Mouse (Mus musculus) hindbrain, embryonic 11.5 days (tissue): ENCODE data around the gene Ryr2. TPM values are rescaled to one million over a fixed set of nuclear protein-coding genes. Genes with fewer than 3 reads are reported as not detected.

Source experiments
- ATAC-seq: fragments of 200-750 bp; cut with Nextera tagmentation; 2 replicates; pipeline ENCODE4 v1.8.0; 2017; ENCODE audit warnings: mild to moderate bottlenecking, moderate TSS enrichment, moderate library complexity; ENCODE audit not compliant: low FRiP score
- DNase-seq: peaks from one replicate; pipeline ENCODE4 v3.0.0-alpha.2; 2015; ENCODE audit warnings: low spot score
- H3K27ac ChIP-seq: fragments of 300-500 bp; sonication (generic); 2 replicates; pipeline ENCODE4 v1.5.1; 2014; ENCODE audit warnings: mild to moderate bottlenecking, low read depth, low read length
- H3K27me3 ChIP-seq: fragments of 300-500 bp; sonication (generic); 2 replicates; pipeline ENCODE4 v1.6.1; 2014; ENCODE audit warnings: mild to moderate bottlenecking, low read length, moderate library complexity, mixed read lengths; ENCODE audit not compliant: control insufficient read depth, insufficient read depth
- H3K36me3 ChIP-seq: fragments of 300-500 bp; sonication (generic); 2 replicates; pipeline ENCODE4 v1.6.1; 2014; ENCODE audit warnings: mild to moderate bottlenecking, low read length, moderate library complexity, mixed read lengths; ENCODE audit not compliant: control insufficient read depth, insufficient read depth
- H3K4me1 ChIP-seq: fragments of 300-500 bp; sonication (generic); replicated peaks from 2 replicates; pipeline ENCODE4 v1.6.1; 2014; ENCODE audit warnings: low read length, mixed read lengths; ENCODE audit not compliant: control insufficient read depth, insufficient read depth
- H3K4me2 ChIP-seq: fragments of 300-500 bp; sonication (generic); replicated peaks from 2 replicates; pipeline ENCODE4 v1.6.1; 2014; ENCODE audit warnings: mild to moderate bottlenecking, low read depth, low read length
- H3K4me3 ChIP-seq: fragments of 300-500 bp; sonication (generic); 2 replicates; pipeline ENCODE4 v1.5.1; 2014; ENCODE audit warnings: low read depth, low read length
- H3K9ac ChIP-seq: fragments of 300-500 bp; sonication (generic); 2 replicates; pipeline ENCODE4 v1.6.1; 2014; ENCODE audit warnings: low read depth, low read length
- H3K9me3 ChIP-seq: fragments of 300-500 bp; sonication (generic); 2 replicates; pipeline ENCODE4 v1.6.1; 2016; ENCODE audit warnings: low read length; ENCODE audit not compliant: control insufficient read depth
- WGBS: fragments of 180-500 bp; shearing (Covaris S2); extraction: QIAGEN DNeasy Blood & Tissue Kit; methylation state at CpG from one replicate; pipeline ENCODE4 v1.1.7; 2014; 5-methylcytosine and 5-hydroxymethylcytosine counted together
- polyA plus RNA-seq: library from polyadenylated mRNA; unstranded; fragments of >200 nt; fragmentation: Nextera tagmentation; extraction: Ambion mirVana; gene quantifications from 2 replicates; pipeline ENCODE4 v1.2.1, GENCODE M21; 2014

Gene Ryr2
- polyA plus RNA-seq, 1 experiment from 2014 or later: 1.5 TPM

GRCm38 (mm10) chr13:11933334-11933733, 173.4 kb downstream of the Ryr2 start:
- Histone ChIP-seq H3K4me2 (no peak overlapping the region), H3K9me3 (no peaks in the 10 kb centered on the region), H3K27ac (no peak overlapping the region), H3K4me1 (no peaks in the 10 kb centered on the region), H3K36me3 (no peaks in the 10 kb centered on the region), H3K4me3 (no peak overlapping the region), H3K9ac (no peak overlapping the region), H3K27me3 (no peaks in the 10 kb centered on the region)
- ATAC-seq: no peak
- no peak for DNase-seq

- WGBS: 89% methylated on average over 3 of the region's 3 CpGs
- DNase-seq (no peak), ATAC-seq (no peak)
- Histone ChIP-seq H3K4me1 (no peaks in the 10 kb centered on the region), H3K36me3 (no peaks in the 10 kb centered on the region), H3K4me3 (no peak overlapping the region), H3K9me3 (no peaks in the 10 kb centered on the region), H3K27me3 (no peaks in the 10 kb centered on the region), H3K4me2 (no peak overlapping the region), H3K27ac (no peak overlapping the region), H3K9ac (no peak overlapping the region)
Measured at GRCm38 (mm10) chr13:11928709-11929108, 178.0 kb downstream of the Ryr2 start.

GRCm38 (mm10) chr13:11927727-11928126, 179.0 kb downstream of the Ryr2 start:
- Histone ChIP-seq H3K4me3 (no peak overlapping the region), H3K9me3 (no peaks in the 10 kb centered on the region), H3K27ac (no peak overlapping the region), H3K4me2 (no peak overlapping the region), H3K27me3 (no peaks in the 10 kb centered on the region), H3K36me3 (no peaks in the 10 kb centered on the region), H3K9ac (no peak overlapping the region), H3K4me1 (no peaks in the 10 kb centered on the region)
- DNase-seq (no peak), ATAC-seq (no peak)
- 87% methylated on average over 4 of the region's 4 CpGs for WGBS

- no peak overlapping the region for H3K27ac ChIP-seq
- 85% methylated on average over 11 of the region's 11 CpGs for WGBS
- no peaks in the 10 kb centered on the region for H3K27me3 ChIP-seq
- no peaks in the 10 kb centered on the region for H3K4me1 ChIP-seq
- H3K36me3 ChIP-seq: no peaks in the 10 kb centered on the region
- ATAC-seq (no peak), DNase-seq (no peak)
- H3K9me3 ChIP-seq: no peaks in the 10 kb centered on the region
- H3K9ac ChIP-seq: no peak overlapping the region
- H3K4me3 ChIP-seq: no peak overlapping the region
- no peak overlapping the region for H3K4me2 ChIP-seq
Measured at GRCm38 (mm10) chr13:11926720-11927500, 179.8 kb downstream of the Ryr2 start.

- no peak overlapping the region for H3K4me3 ChIP-seq
- H3K4me2 ChIP-seq: no peak overlapping the region
- ATAC-seq: no peak
- DNase-seq: no peak
- H3K36me3 ChIP-seq: no peaks in the 10 kb centered on the region
- no peak overlapping the region for H3K9ac ChIP-seq
- H3K27me3 ChIP-seq: no peaks in the 10 kb centered on the region
- 92% methylated on average over 2 of the region's 2 CpGs for WGBS
- no peaks in the 10 kb centered on the region for H3K4me1 ChIP-seq
- H3K9me3 ChIP-seq: no peaks in the 10 kb centered on the region
- no peak overlapping the region for H3K27ac ChIP-seq
Measured at GRCm38 (mm10) chr13:11926215-11926614, 180.5 kb downstream of the Ryr2 start.

- no peak overlapping the region for H3K27ac ChIP-seq
- DNase-seq (no peak), ATAC-seq (no peak)
- no peak overlapping the region for H3K4me2 ChIP-seq
- H3K4me3 ChIP-seq: no peak overlapping the region
- H3K27me3 ChIP-seq: no peaks in the 10 kb centered on the region
- no peaks in the 10 kb centered on the region for H3K9me3 ChIP-seq
- H3K4me1 ChIP-seq: no peaks in the 10 kb centered on the region
- no peak overlapping the region for H3K9ac ChIP-seq
- no peaks in the 10 kb centered on the region for H3K36me3 ChIP-seq
- 81% methylated on average over 3 of the region's 3 CpGs for WGBS
Measured at GRCm38 (mm10) chr13:11924732-11925131, 182.0 kb downstream of the Ryr2 start.

- Histone ChIP-seq H3K36me3 (no peaks in the 10 kb centered on the region), H3K27ac (no peak overlapping the region), H3K4me2 (no peak overlapping the region), H3K9ac (no peak overlapping the region), H3K4me3 (no peak overlapping the region), H3K27me3 (no peaks in the 10 kb centered on the region), H3K4me1 (no peaks in the 10 kb centered on the region), H3K9me3 (no peaks in the 10 kb centered on the region)
- WGBS: 63% methylated on average over 1 of the region's 1 CpGs
- ATAC-seq: no peak
- no peak for DNase-seq
Measured at GRCm38 (mm10) chr13:11920495-11920894, 186.2 kb downstream of the Ryr2 start.

- no peaks in the 10 kb centered on the region for H3K9me3 ChIP-seq
- no peaks in the 10 kb centered on the region for H3K27me3 ChIP-seq
- WGBS: 92% methylated on average over 6 of the region's 6 CpGs
- H3K36me3 ChIP-seq: no peaks in the 10 kb centered on the region
- no peak overlapping the region for H3K27ac ChIP-seq
- no peak overlapping the region for H3K9ac ChIP-seq
- no peak overlapping the region for H3K4me2 ChIP-seq
- H3K4me3 ChIP-seq: no peak overlapping the region
- DNase-seq (no peak), ATAC-seq (no peak)
- H3K4me1 ChIP-seq: no peaks in the 10 kb centered on the region
Measured at GRCm38 (mm10) chr13:11919448-11919847, 187.3 kb downstream of the Ryr2 start.

GRCm38 (mm10) chr13:11915619-11916018, 191.1 kb downstream of the Ryr2 start:
- no peak overlapping the region for H3K4me3 ChIP-seq
- no peak overlapping the region for H3K4me2 ChIP-seq
- H3K9me3 ChIP-seq: no peaks in the 10 kb centered on the region
- no peak overlapping the region for H3K9ac ChIP-seq
- no peaks in the 10 kb centered on the region for H3K27me3 ChIP-seq
- no peaks in the 10 kb centered on the region for H3K4me1 ChIP-seq
- 88% methylated on average over 2 of the region's 2 CpGs for WGBS
- no peak for DNase-seq
- no peak overlapping the region for H3K27ac ChIP-seq
- ATAC-seq: no peak
- no peaks in the 10 kb centered on the region for H3K36me3 ChIP-seq
